Mouse (Mus musculus) adrenal gland, adult 18-20 months (tissue): ENCODE measurements around the gene Neurl4. TPM values are rescaled to one million over a fixed set of nuclear protein-coding genes. Genes with fewer than 3 reads are reported as not detected.
A peak's percentile ranks its signal among the peaks of the same experiment; 100 is the strongest.
"Not testable (repeated sequence)": the region's sequence is repeated elsewhere in the genome, so short reads cannot be mapped to it uniquely, and the experiment has no call there.

ENCODE experiments used
- DNase-seq, 2 experiments: peaks; one replicate each; pipeline ENCODE4 v3.0.0; 2021 to 2022; ENCODE audit warnings: low spot score in 2 of 2
- long read RNA-seq, 2 experiments: library from polyadenylated mRNA; stranded (forward); transcript quantifications; one replicate each; pipeline ENCODE4 v2.0.0; 2021
- total RNA-seq, 2 experiments: library from RNA; stranded (reverse); gene quantifications; 1 replicate in 1 of 2; 2 replicates in 1 of 2; pipeline ENCODE4 v1.2.3; 2021

Gene Neurl4
- total RNA-seq, result 10 to 100 TPM; 48.5 to 53.9 TPM
- long read RNA-seq, experiment 1, full-length matches to known transcripts, result 5 of 13 reads
- long read RNA-seq, experiment 1, partial matches to known transcripts, result 4 of 13 reads
- long read RNA-seq, experiment 1, other reads (novel, unspliced or antisense), result 4 of 13 reads
- long read RNA-seq, experiment 2, full-length matches to known transcripts, result 4 of 30 reads
- long read RNA-seq, experiment 2, partial matches to known transcripts, result 15 of 30 reads
- long read RNA-seq, experiment 2, other reads (novel, unspliced or antisense), result 11 of 30 reads

DNA sequence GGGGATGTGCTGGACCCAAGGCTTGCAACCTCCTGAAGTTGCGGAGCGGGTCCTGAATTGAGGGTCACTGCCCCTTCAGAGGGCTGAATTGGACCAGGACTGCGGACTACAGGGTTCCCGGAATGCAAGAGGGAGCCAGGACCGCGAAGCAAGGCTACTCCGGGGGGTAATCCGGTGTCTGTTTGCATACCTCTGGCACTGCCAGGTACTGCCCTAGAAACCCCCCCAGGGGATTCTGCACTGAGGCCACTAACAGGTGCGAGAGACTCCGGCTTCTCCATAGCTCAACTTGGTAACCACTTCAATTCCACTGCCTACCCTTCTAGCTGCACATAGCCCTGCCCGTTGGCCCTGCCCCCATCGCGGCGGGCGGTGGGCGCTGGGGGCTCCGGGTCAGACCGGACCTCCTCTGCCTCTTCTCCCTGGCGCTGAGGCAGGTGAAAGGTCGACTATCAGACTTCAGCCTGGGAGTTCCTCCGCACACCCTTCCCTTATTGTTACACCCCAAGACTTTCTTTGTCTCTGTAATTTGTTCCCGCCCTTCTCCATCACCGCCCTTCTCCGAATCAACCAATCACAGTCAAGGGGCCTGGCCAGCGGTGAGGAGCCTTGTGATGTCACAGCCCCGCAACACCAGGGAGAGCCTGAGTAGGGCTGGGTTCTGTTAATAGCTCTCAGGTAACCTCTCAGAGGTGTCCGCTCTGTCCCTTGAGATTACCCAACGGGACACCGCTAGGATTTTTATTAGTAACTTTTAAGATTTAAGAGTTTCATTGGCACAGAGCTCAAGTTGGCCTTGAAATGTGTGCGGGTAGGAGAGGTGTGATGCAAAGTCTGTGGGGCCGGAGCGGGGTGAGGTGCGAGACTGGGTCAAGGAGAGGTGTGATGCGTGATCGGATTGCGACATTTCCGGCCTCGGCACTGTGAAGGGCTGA lies at the start of gene Neurl4, which contains the start of gene 2810408A11Rik:
Gene Neurl4, plus strand, starts transcription at position 602 of the 935 bp plus-strand sequence.
Gene 2810408A11Rik, minus strand, starts transcription at position 517 of the 935 bp plus-strand sequence.
- DNase-seq, result peak; percentile 71 to 72

GRCm38 (mm10) chr11:69853994-69854393 lies 46.9 kb upstream of the Neurl4 start:
- DNase-seq, result no peak

DNA sequence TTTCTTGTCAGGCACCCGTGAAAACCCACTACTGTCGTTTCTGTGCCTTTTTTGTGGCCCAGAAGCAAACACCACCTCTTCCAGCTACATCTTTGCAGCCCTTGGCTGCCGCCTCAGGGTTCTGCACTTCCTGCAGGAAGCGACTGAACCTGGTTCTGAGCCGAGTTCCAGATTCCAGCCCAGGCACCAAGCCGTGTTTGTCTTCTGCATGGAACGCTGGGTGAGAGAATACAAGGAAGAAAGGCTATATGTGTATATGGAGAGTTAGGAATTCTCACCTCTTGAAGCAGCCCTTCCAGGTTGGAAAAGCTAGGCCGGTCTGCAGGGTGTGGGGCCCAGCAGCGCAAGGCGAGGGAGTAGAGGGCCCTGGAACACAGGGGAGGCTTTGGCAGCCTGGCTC lies 46.2 kb upstream of the Neurl4 start:
- DNase-seq, result no peak

- DNase-seq, result peak in 1 of 2 experiments; percentile 63
These were observed 45.5 kb upstream of the Neurl4 start for GRCm38 (mm10) chr11:69855347-69855746.

GRCm38 (mm10) chr11:69858113-69858998 lies 42.5 kb upstream of the Neurl4 start, which contains the start of gene Tnk1:
Gene Tnk1, minus strand, starts transcription at chr11:69858730.
- no peak for DNase-seq

GRCm38 (mm10) chr11:69863729-69864128 lies 37.1 kb upstream of the Neurl4 start:
- not testable (repeated sequence) for DNase-seq

DNA sequence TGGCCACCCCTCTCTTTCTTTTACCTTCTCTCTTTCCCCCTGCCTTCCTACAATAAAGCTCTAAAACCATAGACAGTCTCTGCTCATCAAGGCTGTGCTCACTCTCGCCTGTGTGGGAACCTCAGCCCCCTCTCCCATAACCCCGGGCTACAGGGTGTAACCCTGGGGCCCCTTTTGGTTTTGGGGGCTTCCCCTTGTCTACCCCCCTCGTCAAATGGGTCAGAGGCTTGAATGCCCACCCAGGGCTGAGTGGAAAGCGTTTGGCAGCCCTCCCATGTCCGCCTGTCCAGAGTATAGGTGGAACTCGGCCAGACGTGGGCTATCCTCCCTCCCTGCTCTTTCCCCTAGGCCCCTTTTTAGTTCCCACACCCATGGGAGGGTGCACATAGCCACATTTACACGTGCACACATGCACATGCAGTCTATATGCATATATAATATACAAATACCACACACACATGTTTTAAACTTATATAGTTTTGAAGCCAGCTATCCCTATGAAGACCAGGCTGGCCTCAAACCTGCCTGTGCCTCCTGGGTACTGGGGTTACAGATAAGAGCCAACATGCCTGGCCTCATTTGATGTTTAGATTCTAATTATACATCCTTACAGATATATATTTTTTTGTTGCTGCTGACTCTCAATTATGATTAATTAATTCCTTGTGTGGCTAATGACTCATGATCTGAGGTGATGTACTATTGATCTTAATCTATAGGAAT lies 36.6 kb upstream of the Neurl4 start:
- DNase-seq, result no peak

DNA sequence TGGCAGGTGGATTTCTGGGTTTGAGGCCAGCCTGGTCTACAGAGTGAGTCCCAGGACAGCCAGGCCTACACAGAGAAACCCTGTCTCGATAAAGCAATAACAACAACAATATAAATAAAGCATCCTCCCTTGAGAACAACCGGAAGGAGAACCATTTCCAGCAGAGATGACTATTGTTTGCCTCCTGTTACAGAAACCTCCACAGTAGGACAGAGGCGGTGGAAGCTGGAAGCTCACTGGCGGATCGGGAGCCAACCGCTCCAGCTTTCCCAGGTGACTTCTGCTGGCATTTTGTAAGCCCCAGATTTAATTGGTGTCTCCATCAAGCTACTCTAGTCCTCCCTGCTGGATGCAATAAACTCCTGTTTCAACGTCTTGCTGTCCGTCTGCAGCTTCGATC lies 35.3 kb upstream of the Neurl4 start:
- no peak for DNase-seq

GRCm38 (mm10) chr11:69867335-69867734 lies 33.5 kb upstream of the Neurl4 start:
- DNase-seq, result no peak

GRCm38 (mm10) chr11:69870289-69871069 lies 30.4 kb upstream of the Neurl4 start:
- DNase-seq, result no peak

GRCm38 (mm10) chr11:69871822-69872221 lies 29.1 kb upstream of the Neurl4 start:
- no peak for DNase-seq

DNA sequence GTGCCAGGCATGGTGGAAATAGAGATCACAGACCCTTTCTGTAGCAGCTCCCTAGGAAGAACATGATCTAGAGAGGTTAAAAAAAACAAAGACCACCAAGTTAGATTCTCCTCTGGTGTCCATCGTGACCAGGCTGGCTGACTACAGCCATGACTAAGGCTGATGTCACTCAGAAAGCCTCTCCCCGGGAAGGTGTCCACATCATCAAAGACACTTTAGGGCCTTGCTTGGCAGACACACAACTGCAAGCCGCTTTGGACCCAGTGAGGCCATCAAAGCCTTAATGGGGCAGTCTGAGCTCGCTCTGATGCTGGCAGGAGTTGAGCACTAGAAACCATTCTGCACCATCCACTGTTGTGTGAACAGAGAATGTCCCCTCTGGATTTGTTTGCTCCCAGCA lies 28.4 kb upstream of the Neurl4 start:
- no peak for DNase-seq

GRCm38 (mm10) chr11:69876186-69876585 lies 24.7 kb upstream of the Neurl4 start:
- DNase-seq, result no peak

DNA sequence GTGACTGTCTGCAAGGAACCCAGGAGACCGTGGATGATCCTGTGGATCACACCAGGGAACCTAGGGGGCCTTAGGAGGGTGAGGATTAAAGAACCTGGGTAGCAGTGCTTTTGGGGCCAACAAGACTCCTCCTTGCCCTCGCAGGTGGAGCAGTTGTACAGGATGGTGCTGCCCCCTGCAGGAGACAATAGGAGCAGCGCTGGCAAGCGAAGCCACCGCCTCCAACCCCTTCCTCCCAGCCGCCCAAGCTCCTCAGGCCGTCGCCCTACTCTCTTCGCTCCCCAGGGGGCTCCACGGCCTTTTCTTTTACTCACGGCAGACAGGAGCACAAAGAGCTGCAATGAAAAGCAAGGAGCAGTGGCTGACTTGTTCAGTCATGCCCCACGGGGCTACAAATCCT lies 24.0 kb upstream of the Neurl4 start:
- DNase-seq, result peak; percentile 85

GRCm38 (mm10) chr11:69877878-69878277 lies 23.0 kb upstream of the Neurl4 start, which contains the start of gene Tmem95:
Gene Tmem95, minus strand, starts transcription at chr11:69878018.
- DNase-seq, result no peak

DNA sequence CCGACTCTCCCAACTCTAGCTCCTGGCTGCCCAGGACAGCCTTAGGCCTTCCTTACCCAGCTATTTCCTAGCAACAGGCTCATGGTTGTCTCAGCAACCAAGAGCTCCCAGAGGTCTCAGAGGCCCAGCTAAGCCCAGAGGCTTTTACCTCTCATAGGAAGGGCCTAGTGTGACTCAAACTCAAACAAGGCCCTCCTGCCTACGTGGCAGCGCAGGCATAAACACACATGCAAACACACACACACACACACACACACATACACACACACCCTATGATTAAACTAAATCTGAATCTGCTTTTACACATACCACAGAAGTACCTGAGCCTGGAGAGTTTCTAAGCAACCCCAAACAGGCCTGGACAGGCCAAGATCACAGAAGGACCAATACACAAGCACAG lies 22.5 kb upstream of the Neurl4 start:
- DNase-seq, result no peak

GRCm38 (mm10) chr11:69878952-69879351 lies 21.9 kb upstream of the Neurl4 start:
- no peak for DNase-seq

- no peak for DNase-seq
These were observed 21.2 kb upstream of the Neurl4 start for GRCm38 (mm10) chr11:69879711-69880110.

DNA sequence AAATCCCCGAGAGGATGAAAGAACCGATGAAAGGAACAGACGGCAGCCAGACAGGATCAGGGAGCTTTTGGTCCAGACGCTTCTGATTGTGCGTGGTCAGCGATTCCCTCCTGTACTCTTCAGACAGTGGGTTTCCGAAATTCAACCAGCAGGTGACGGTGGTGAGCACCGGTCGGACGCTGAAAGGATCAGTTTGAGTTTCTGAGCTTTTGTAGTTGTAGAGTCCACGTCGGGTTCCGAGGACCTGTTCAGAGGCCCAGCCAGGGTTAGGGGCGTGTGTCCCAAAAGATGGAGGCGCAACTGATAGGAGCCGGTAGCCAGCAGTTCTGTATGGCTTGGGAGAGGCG lies 20.4 kb upstream of the Neurl4 start:
- DNase-seq, result no peak
